Mouse (Mus musculus): ENCODE data around the gene Hilpda.

Hilpda gene

GRCm38 (mm10) chr6:29276746-29277145 lies 4.5 kb downstream of the Hilpda start:
- no peak for DNase-seq (ENCODE audit: low spot score in 2 of 2)

- DNase-seq (ENCODE audit: low spot score in 2 of 2): peak; percentile 30 to 34
Measured at GRCm38 (mm10) chr6:29278513-29279267, 6.4 kb downstream of the Hilpda start.

DNA sequence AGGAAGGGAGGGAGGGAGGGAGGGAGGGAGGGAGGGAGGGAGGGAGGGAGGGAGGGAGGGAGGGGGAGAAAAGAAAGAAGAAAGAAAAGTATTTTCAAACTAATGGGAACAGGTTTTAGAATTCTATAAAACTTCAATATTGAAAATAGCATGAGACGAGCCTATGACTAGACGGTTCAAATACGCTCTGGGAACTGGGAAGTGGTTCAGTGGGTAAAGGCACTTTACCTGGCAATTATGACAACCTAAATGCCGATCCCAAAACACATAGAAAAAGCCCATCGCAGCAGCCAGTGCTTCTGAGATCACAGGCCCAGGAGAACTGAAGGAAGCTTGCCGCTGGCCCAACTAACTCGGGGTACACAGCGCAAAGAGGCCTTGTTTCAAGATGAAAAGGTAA lies 7.0 kb downstream of the Hilpda start, which contains the start of gene Fam71f2:
Gene Fam71f2, plus strand, starts transcription at position 301 of the 400 bp plus-strand sequence.
- no peak for DNase-seq (ENCODE audit: low spot score in 2 of 2)

GRCm38 (mm10) chr6:29280671-29281070 lies 8.4 kb downstream of the Hilpda start:
- no peak for DNase-seq (ENCODE audit: low spot score in 2 of 2)

GRCm38 (mm10) chr6:29286870-29287269 lies 14.6 kb downstream of the Hilpda start:
- no peak for DNase-seq (ENCODE audit: low spot score in 2 of 2)

DNA sequence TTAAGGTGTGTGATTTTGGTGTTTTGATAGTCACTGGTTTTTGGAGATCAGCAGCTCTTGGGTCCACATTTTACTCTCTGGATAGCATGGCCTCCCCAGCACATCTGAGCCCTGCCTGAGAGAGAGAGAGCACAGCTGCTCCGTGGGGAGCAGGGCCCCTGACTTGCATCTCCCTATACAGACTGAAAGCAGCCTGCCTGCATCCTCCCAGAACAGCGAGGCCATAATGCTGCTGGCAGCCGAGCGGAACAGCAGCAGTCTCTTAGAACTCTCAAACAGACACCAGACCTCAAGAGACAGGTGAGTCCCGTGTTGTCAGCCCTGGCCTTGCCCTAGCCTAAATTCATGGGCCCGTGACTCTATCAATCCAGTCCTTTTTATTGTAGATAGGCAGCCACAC lies 15.2 kb downstream of the Hilpda start:
- DNase-seq (ENCODE audit: low spot score in 2 of 2): no peak

- no peak for DNase-seq (ENCODE audit: low spot score in 2 of 2)
Measured at GRCm38 (mm10) chr6:29287944-29288343, 15.7 kb downstream of the Hilpda start.

DNA sequence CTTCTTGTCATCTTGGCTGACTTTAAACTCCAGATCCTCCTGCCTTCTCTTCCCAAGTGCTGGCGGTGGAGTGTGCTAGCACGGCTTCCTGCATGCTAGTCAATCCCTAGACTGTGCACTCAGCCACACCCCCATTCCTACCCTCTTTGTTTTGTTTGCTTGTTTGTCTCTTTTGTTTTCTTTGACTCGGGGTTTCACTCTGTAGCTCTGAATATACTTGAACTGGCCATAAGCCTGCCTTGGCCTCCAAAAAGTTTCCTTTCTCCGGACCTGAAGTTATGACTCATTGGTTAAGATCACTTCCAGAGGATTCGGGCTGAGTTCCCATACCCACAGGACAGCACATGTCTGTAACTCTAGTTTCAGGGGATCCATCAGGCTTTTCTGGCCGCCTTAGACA lies 16.4 kb downstream of the Hilpda start:
- no peak for DNase-seq (ENCODE audit: low spot score in 2 of 2)

- no peak for DNase-seq (ENCODE audit: low spot score in 2 of 2)
Measured at GRCm38 (mm10) chr6:29299112-29299511, 26.8 kb downstream of the Hilpda start.

DNA sequence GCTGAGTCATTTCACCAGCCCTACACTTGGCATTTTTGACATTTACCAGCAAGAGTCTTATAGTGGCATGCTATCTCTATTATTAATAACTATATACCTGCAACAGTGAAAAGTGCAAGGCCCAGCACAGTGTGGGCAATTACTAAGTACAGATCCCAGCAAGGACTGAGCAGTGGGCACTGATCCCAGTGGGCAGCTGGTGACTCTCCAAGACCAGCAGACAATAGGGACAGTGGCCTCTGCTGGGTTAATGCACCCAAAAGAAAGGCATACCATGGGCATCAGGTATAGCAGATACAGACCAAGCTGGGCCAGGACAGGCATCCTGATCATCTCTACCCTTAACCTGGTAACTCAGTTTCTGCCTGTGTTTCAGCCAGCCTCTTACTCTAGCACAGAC lies 31.0 kb downstream of the Hilpda start:
- no peak for DNase-seq (ENCODE audit: low spot score in 2 of 2)

GRCm38 (mm10) chr6:29303726-29304125 lies 31.4 kb downstream of the Hilpda start:
- DNase-seq (ENCODE audit: low spot score in 2 of 2): no peak

- no peak for DNase-seq (ENCODE audit: low spot score in 2 of 2)
Measured at GRCm38 (mm10) chr6:29305462-29305861, 33.2 kb downstream of the Hilpda start.

GRCm38 (mm10) chr6:29308846-29309605 lies 36.7 kb downstream of the Hilpda start:
- DNase-seq (ENCODE audit: low spot score in 2 of 2): no peak

DNA sequence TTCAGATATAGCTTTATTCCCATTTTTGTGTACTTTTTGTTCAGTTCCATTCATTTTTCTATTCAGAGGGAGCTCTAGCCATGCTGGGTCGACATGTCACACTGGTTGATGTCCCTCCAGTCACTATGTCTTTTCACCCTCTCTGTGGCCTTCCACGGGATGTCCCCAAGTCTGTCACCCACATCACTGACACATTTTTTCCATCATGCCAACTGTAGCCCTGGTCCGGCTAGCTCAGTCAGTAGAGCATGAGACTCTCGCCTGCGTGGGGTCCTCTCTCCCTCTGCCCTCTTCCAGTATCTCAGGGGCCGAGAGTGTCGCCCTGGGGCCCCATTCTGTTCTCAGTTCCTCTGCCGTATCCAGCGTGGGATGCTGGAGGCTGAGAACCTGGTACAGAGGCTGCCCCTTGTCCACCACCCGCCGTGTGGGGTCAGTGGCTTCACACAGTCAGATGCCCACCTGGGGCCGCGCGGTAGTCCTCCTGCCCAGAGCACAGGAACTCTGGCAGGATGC lies 41.5 kb downstream of the Hilpda start:
- no peak for DNase-seq (ENCODE audit: low spot score in 2 of 2)

DNA sequence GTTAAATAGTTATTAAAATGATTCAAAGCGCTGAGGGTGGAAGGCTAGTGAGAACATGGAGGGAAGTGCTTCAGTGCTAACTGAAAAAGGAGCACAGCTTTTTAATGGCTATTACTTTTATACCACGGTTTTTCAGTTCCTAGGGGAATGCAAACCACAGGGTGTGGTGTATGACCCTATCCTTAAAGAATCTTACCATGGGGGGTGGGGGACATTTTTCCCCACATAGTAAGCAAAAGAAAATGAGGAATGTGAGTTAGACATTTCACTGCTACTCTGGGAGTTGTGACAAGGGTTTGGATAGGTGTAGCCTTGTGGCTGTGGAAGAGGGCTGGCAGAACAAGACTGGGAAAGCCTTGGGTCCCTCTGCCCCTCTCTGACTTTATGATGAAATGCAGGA lies 45.0 kb downstream of the Hilpda start:
- DNase-seq (ENCODE audit: low spot score in 2 of 2): no peak

DNA sequence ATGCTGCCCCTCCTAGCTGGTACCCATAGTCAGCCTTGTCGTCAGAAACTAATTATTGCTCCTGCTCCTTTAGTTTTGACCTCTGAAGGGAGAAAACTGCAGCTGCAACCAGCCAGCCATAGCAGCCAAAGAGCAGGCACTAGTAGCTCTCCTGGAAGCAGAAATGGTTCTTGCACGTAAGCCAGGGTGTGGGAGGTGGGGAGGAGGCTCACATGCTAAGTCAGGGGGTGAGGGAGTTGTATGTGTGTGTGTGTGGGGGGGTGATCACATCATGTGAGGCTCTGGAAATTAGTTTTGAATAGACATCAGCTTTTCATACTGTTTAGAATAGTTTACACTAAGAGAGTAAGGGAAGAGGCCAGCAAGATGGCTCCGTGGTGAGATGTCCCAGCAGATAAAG lies 45.7 kb downstream of the Hilpda start:
- no peak for DNase-seq (ENCODE audit: low spot score in 2 of 2)

DNA sequence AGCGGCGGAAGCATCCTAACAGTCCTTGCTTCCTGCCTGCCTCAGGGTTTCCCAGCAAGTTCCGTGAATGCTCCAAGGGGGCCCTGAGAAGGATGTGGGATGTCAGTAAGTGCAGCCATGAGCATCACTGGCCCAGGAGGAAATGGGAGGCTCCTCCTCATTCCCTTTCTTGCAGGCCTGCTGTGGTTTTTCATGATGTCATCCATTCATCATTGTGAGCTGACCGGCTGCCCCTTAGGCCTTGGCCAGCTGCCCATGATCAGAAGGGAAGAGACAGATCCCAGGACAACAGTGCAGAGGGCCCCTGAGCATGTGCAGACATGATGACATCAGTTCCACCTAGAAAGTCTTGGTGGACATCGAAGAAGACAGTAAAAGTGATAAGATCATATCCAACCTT lies 46.6 kb downstream of the Hilpda start, which contains the start of gene Fam71f1:
Gene Fam71f1, plus strand, starts transcription at position 262 of the 400 bp plus-strand sequence.
- DNase-seq (ENCODE audit: low spot score in 2 of 2): no peak

GRCm38 (mm10) chr6:29321586-29321985 lies 49.3 kb downstream of the Hilpda start:
- no peak for DNase-seq (ENCODE audit: low spot score in 2 of 2)

GRCm38 (mm10) chr6:29322147-29322546 lies 49.9 kb downstream of the Hilpda start:
- no peak for DNase-seq (ENCODE audit: low spot score in 2 of 2)

- no peak for DNase-seq (ENCODE audit: low spot score in 2 of 2)
Measured at GRCm38 (mm10) chr6:29322735-29323134, 50.4 kb downstream of the Hilpda start.

All from urinary bladder, adult 18-20 months (tissue).